Mouse (Mus musculus): ENCODE results near the gene Fam129a. TPM values are rescaled to one million over a fixed set of nuclear protein-coding genes. Genes with fewer than 3 reads are reported as not detected.

Gene Fam129a
- polyA plus RNA-seq, 1 experiment from 2014 or later: 1.9 TPM

DNA sequence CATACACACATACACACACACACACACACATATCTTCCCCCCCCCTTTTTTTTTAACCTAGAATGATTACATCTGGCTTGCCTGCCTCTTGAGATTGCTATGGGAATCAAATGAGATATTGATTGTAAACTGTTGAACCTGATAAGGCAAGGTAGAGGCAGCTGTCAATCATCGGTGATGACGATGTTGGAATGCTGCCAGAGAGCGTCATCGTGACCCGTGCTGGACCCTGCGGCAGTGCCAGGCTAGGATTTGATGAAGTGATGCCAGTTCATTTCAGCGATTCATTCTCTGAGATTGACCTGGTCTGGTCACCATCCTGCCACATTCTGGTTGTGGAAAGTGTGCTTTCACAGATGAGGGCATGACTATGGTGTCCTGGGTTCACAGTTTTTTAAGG, 108.2 kb downstream of the Fam129a start:
- no peak overlapping the region for H3K9ac ChIP-seq (ENCODE audit: low read length)
- ATAC-seq (ENCODE audit: insufficient read depth, low FRiP score, low TSS enrichment): no peak
- H3K4me1 ChIP-seq (ENCODE audit: control insufficient read depth, insufficient read depth, low read length): no peaks in the 10 kb centered on the region
- H3K27me3 ChIP-seq (ENCODE audit: control insufficient read depth, insufficient read depth, low read length): no peaks in the 10 kb centered on the region
- no peak overlapping the region for H3K27ac ChIP-seq (ENCODE audit: low read depth, low read length)
- DNase-seq (ENCODE audit: low spot score): no peak
- no peaks in the 10 kb centered on the region for H3K9me3 ChIP-seq (ENCODE audit: control insufficient read depth, low read length)
- no peak overlapping the region for H3K4me2 ChIP-seq (ENCODE audit: low read depth)
- 97% methylated on average over 7 of the region's 7 CpGs for WGBS
- H3K4me3 ChIP-seq (ENCODE audit: low read depth, low read length): no peak overlapping the region
- no peaks in the 10 kb centered on the region for H3K36me3 ChIP-seq (ENCODE audit: control insufficient read depth, insufficient read depth, low read length)

DNA sequence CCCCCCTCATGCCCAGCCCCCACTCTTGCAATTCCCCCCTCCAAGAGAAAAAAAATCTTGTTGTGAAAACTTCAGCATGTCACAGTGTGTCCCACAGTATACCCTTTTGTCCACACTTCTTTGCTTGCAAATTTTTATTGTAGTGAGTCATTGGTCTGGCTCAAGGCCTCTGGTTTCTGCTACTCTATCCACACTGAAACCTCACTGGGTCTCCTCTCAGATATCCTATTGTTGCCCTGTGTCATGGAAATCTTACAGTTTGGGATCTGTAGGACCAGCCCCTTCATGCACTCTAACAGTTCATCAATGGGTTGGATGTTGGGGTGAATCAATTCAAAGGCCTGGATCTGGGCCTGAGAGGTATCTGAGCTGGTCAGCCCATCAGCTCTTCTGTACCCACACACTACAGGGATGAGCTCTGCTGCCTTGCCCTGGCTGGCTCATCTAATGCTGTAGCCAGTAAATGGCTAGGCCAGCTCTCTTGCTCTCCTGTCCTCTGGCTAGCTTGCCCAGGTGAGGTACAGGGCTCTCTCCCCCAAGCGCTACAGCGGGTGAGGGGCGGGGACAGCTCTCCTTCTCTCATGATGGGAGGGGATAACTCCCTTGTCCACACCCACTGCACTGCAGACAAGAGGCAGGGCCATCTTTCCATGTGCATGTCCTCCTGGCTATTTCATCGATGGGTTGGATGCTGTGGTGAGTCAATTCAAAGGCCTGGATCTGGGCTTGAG, 109.1 kb downstream of the Fam129a start:
- Histone ChIP-seq H3K9ac (ENCODE audit: low read length) (no peak overlapping the region), H3K9me3 (ENCODE audit: control insufficient read depth, low read length) (no peaks in the 10 kb centered on the region), H3K4me3 (ENCODE audit: low read depth, low read length) (no peak overlapping the region), H3K36me3 (ENCODE audit: control insufficient read depth, insufficient read depth, low read length) (no peaks in the 10 kb centered on the region), H3K27me3 (ENCODE audit: control insufficient read depth, insufficient read depth, low read length) (no peaks in the 10 kb centered on the region), H3K27ac (ENCODE audit: low read depth, low read length) (no peak overlapping the region), H3K4me2 (ENCODE audit: low read depth) (no peak overlapping the region), H3K4me1 (ENCODE audit: control insufficient read depth, insufficient read depth, low read length) (no peaks in the 10 kb centered on the region)
- no peak for ATAC-seq (ENCODE audit: insufficient read depth, low FRiP score, low TSS enrichment)
- no peak for DNase-seq (ENCODE audit: low spot score)
- WGBS: 93% methylated on average over 4 of the region's 4 CpGs

DNA sequence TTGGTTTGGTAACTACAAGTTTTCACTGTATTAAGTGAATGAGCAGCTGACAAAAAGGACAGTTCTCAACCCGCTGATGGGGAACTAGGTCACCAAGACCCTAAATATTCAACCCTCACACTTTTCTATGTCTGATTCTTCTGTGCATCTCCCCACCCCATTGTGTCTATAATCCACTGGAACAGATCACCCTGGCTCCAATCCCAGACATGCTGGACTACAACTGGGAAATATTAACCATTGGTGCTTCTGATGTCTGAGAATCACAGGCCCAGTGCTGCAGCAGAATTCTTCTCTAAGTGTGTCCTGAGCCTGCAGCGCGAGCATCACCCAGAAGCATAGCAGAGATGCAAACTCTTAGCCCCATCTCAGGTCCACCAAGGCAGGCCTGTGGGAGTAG, 110.0 kb downstream of the Fam129a start:
- H3K9me3 ChIP-seq (ENCODE audit: control insufficient read depth, low read length): no peaks in the 10 kb centered on the region
- H3K9ac ChIP-seq (ENCODE audit: low read length): no peak overlapping the region
- ATAC-seq (ENCODE audit: insufficient read depth, low FRiP score, low TSS enrichment) (no peak), DNase-seq (ENCODE audit: low spot score) (no peak)
- no peak overlapping the region for H3K27ac ChIP-seq (ENCODE audit: low read depth, low read length)
- no peaks in the 10 kb centered on the region for H3K27me3 ChIP-seq (ENCODE audit: control insufficient read depth, insufficient read depth, low read length)
- H3K4me1 ChIP-seq (ENCODE audit: control insufficient read depth, insufficient read depth, low read length): no peaks in the 10 kb centered on the region; the same call in 1 of the 2 replicates
- H3K36me3 ChIP-seq (ENCODE audit: control insufficient read depth, insufficient read depth, low read length): no peaks in the 10 kb centered on the region
- H3K4me3 ChIP-seq (ENCODE audit: low read depth, low read length): no peak overlapping the region
- 89% methylated on average over 3 of the region's 3 CpGs for WGBS
- no peak overlapping the region for H3K4me2 ChIP-seq (ENCODE audit: low read depth)

DNA sequence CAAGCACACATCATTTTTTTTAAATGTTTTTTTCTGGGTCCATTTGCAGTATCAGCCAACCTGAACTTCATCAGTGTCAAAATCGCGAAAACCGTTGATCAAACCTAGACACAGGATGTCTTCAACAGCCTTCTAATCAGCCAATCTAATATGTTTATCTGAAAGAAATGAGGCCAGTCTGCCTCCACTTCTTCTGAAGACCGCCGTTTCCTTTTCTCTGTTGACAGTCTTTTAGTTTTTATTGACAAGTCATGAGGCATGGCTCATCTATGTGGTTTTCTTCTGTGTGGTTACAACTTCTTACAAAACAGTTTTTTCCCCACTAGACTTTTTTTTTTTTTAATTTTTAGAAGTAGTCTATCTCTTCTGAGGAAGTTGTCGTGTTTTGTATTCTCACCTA, 111.9 kb downstream of the Fam129a start:
- Histone ChIP-seq H3K9me3 (ENCODE audit: control insufficient read depth, low read length) (no peaks in the 10 kb centered on the region), H3K4me2 (ENCODE audit: low read depth) (no peak overlapping the region), H3K9ac (ENCODE audit: low read length) (no peak overlapping the region), H3K4me3 (ENCODE audit: low read depth, low read length) (no peak overlapping the region), H3K36me3 (ENCODE audit: control insufficient read depth, insufficient read depth, low read length) (no peaks in the 10 kb centered on the region), H3K27me3 (ENCODE audit: control insufficient read depth, insufficient read depth, low read length) (no peaks in the 10 kb centered on the region), H3K27ac (ENCODE audit: low read depth, low read length) (no peak overlapping the region), H3K4me1 (ENCODE audit: control insufficient read depth, insufficient read depth, low read length) (no peaks in the 10 kb centered on the region; the same call in 1 of the 2 replicates)
- ATAC-seq (ENCODE audit: insufficient read depth, low FRiP score, low TSS enrichment) (no peak), DNase-seq (ENCODE audit: low spot score) (no peak)
- WGBS: 90% methylated on average over 6 of the region's 6 CpGs

DNA sequence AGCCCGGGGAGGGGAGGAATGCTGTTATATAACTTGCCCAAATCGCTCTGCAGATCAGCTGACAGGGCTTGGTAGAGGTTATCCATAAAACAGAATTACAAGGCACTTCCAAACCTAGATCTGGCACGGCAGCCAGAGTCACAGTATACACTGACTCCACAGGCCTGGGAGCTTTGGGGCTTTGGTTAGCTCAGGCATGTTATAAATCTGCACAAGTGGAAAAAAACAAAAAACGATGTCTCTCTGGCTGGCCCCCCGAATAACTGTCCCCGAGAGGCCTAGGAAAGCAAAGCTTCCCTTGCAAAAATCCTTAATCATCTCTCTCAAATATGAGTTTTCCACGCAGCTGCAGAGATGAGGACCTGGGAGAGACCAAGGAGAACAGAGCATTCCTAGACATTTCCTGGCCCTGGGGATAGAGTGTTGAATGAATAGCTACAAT, 113.5 kb downstream of the Fam129a start:
- DNase-seq (ENCODE audit: low spot score) (no peak), ATAC-seq (ENCODE audit: insufficient read depth, low FRiP score, low TSS enrichment) (no peak)
- H3K27ac ChIP-seq (ENCODE audit: low read depth, low read length): no peak overlapping the region
- H3K4me1 ChIP-seq (ENCODE audit: control insufficient read depth, insufficient read depth, low read length): no peaks in the 10 kb centered on the region; the same call in 1 of the 2 replicates
- no peak overlapping the region for H3K9ac ChIP-seq (ENCODE audit: low read length)
- H3K9me3 ChIP-seq (ENCODE audit: control insufficient read depth, low read length): no peaks in the 10 kb centered on the region
- H3K27me3 ChIP-seq (ENCODE audit: control insufficient read depth, insufficient read depth, low read length): no peaks in the 10 kb centered on the region
- H3K4me3 ChIP-seq (ENCODE audit: low read depth, low read length): no peak overlapping the region
- H3K4me2 ChIP-seq (ENCODE audit: low read depth): no peak overlapping the region
- 58% methylated on average over 7 of the region's 7 CpGs for WGBS
- H3K36me3 ChIP-seq (ENCODE audit: control insufficient read depth, insufficient read depth, low read length): no peaks in the 10 kb centered on the region

DNA sequence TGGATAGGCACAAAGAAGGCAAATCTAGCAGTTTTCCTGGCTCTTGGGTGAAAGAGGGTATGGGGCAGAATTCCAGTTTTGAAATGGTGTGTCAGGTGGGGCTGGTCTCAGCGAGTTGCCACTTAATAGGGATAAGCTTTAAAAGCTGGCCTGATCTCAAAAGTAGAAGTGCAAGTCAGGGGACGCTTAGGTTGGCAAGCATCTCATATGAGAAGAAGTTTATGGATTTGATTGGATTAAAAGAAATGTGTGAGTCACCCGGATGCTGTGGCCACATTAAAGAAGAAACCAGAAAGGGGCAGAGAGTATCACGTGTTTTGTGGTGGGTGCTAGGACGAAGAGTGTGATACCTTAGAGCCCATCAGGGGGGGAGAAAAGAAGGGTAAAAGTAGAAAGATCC, 114.0 kb downstream of the Fam129a start:
- no peak for DNase-seq (ENCODE audit: low spot score)
- H3K4me2 ChIP-seq (ENCODE audit: low read depth): no peak overlapping the region
- no peaks in the 10 kb centered on the region for H3K36me3 ChIP-seq (ENCODE audit: control insufficient read depth, insufficient read depth, low read length)
- 78% methylated on average over 5 of the region's 5 CpGs for WGBS
- H3K27ac ChIP-seq (ENCODE audit: low read depth, low read length): no peak overlapping the region
- no peak overlapping the region for H3K9ac ChIP-seq (ENCODE audit: low read length)
- H3K27me3 ChIP-seq (ENCODE audit: control insufficient read depth, insufficient read depth, low read length): no peaks in the 10 kb centered on the region
- no peaks in the 10 kb centered on the region; the same call in 1 of the 2 replicates for H3K4me1 ChIP-seq (ENCODE audit: control insufficient read depth, insufficient read depth, low read length)
- no peak for ATAC-seq (ENCODE audit: insufficient read depth, low FRiP score, low TSS enrichment)
- no peaks in the 10 kb centered on the region for H3K9me3 ChIP-seq (ENCODE audit: control insufficient read depth, low read length)
- H3K4me3 ChIP-seq (ENCODE audit: low read depth, low read length): no peak overlapping the region

DNA sequence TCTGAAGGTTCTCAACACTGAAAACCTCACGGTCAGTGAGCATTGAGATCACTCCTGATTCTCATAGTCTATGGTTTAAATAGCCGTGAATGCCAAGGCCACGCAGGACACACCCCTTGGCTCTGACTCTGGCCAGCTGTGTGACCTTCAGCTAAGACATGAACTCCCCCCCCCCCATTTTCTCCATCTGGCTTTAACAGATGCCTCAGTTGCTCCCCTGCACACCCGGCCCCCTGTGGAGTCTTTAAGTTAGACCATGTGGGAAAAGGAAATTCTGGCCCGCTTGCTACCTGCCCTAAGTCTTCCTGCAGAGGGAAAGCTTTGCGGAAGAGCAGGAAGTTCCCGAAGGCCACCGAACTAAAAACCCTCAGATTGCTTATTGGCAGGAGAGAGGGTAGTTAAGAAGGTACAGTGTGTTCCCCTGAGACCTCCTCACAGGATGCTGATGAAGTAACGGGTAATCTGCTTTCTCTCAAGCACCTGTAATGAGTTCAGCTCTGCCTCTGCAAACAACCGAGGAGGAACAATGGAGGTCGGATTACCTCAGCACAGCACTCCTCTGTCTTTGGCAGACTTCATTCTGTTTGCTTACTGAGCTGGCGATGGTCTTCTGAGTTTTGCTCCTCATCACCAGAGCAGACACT, 114.8 kb downstream of the Fam129a start:
- WGBS: 19% methylated on average over 12 of the region's 12 CpGs

DNA sequence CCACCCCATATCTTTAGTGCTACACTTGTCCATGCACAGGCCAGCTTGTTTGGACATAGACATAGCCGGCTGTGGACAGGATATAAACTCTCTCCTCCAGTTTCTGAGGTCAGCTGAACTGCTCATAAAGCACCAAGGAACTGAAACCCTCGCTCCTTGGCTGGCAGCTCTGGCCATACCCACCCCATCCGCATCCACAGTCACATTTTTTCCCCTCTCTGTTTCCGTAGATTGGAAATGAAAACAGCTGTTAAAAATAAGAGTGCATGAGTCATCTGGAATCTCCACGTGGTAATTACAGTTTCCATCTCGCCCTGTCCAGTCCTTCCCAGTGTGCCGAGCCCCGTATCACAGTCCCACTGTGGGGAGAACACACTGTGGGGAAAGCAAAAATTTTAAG, 115.7 kb downstream of the Fam129a start:
- Histone ChIP-seq H3K4me2 (ENCODE audit: low read depth) (no peak overlapping the region), H3K27ac (ENCODE audit: low read depth, low read length) (no peak overlapping the region), H3K36me3 (ENCODE audit: control insufficient read depth, insufficient read depth, low read length) (no peaks in the 10 kb centered on the region), H3K27me3 (ENCODE audit: control insufficient read depth, insufficient read depth, low read length) (no peaks in the 10 kb centered on the region), H3K4me3 (ENCODE audit: low read depth, low read length) (no peak overlapping the region), H3K9ac (ENCODE audit: low read length) (no peak overlapping the region), H3K4me1 (ENCODE audit: control insufficient read depth, insufficient read depth, low read length) (no peaks in the 10 kb centered on the region; the same call in 1 of the 2 replicates), H3K9me3 (ENCODE audit: control insufficient read depth, low read length) (no peaks in the 10 kb centered on the region)
- DNase-seq (ENCODE audit: low spot score) (no peak), ATAC-seq (ENCODE audit: insufficient read depth, low FRiP score, low TSS enrichment) (no peak)
- WGBS: 64% methylated on average over 8 of the region's 8 CpGs

More for the DNA sequence above, 114.8 kb downstream of the Fam129a start:
- no peaks in the 10 kb centered on the region for H3K27me3 ChIP-seq (ENCODE audit: control insufficient read depth, insufficient read depth, low read length)
- ATAC-seq (ENCODE audit: insufficient read depth, low FRiP score, low TSS enrichment): no peak
- no peak for DNase-seq (ENCODE audit: low spot score)
- no peaks in the 10 kb centered on the region for H3K36me3 ChIP-seq (ENCODE audit: control insufficient read depth, insufficient read depth, low read length)
- H3K9ac ChIP-seq (ENCODE audit: low read length): no peak overlapping the region
- H3K4me1 ChIP-seq (ENCODE audit: control insufficient read depth, insufficient read depth, low read length): no peaks in the 10 kb centered on the region; the same call in 1 of the 2 replicates
- H3K4me3 ChIP-seq (ENCODE audit: low read depth, low read length): no peak overlapping the region
- H3K27ac ChIP-seq (ENCODE audit: low read depth, low read length): no peak overlapping the region
- no peaks in the 10 kb centered on the region for H3K9me3 ChIP-seq (ENCODE audit: control insufficient read depth, low read length)
- H3K4me2 ChIP-seq (ENCODE audit: low read depth): no peak overlapping the region

DNA sequence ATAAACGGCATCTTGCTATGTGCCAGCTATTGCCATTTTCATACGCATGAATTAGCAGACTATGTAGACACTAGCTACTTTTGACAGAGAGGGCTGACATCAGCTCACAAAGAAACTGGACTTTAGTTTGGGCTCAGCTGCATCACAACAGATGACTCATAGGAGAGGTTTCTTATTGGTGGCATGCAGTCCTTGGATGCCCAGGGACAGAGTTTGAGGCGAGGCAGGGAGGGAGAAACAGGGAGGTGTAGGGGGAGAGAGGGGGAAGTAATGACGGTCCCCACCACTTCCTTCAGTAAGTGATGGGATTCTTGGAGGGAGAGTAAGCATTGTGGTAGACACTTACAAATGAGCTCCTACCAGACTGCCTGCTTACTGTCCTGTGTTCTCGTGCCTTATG, 118.0 kb downstream of the Fam129a start:
- H3K4me3 ChIP-seq (ENCODE audit: low read depth, low read length): no peak overlapping the region
- ATAC-seq (ENCODE audit: insufficient read depth, low FRiP score, low TSS enrichment): no peak
- H3K27ac ChIP-seq (ENCODE audit: low read depth, low read length): no peak overlapping the region
- H3K36me3 ChIP-seq (ENCODE audit: control insufficient read depth, insufficient read depth, low read length): no peaks in the 10 kb centered on the region
- H3K27me3 ChIP-seq (ENCODE audit: control insufficient read depth, insufficient read depth, low read length): no peaks in the 10 kb centered on the region
- no peak overlapping the region for H3K4me2 ChIP-seq (ENCODE audit: low read depth)
- no peaks in the 10 kb centered on the region; the same call in 1 of the 2 replicates for H3K4me1 ChIP-seq (ENCODE audit: control insufficient read depth, insufficient read depth, low read length)
- H3K9me3 ChIP-seq (ENCODE audit: control insufficient read depth, low read length): no peaks in the 10 kb centered on the region
- DNase-seq (ENCODE audit: low spot score): no peak
- H3K9ac ChIP-seq (ENCODE audit: low read length): no peak overlapping the region
- 78% methylated on average over 5 of the region's 5 CpGs for WGBS

Measured in neural tube, embryonic 11.5 days (tissue).